Mouse (Mus musculus) C2C12 (cell line): ENCODE measurements at regions not wholly inside any gene's neighbourhood (a gene's known extent, or its start where the extent isn't known, plus 50 kb on each side); places are given as distances from the start of the nearest gene placed in this dataset.

ENCODE experiments used
- CTCF ChIP-seq: IDR thresholded peaks from one replicate; pipeline ENCODE4 v1.5.1; 2011; ENCODE audit not compliant: control insufficient read depth, insufficient read depth, insufficient read length
- FOSL1 ChIP-seq: IDR thresholded peaks from one replicate; pipeline ENCODE4 v1.8.0; 2011; ENCODE audit warnings: mild to moderate bottlenecking, low read length; ENCODE audit not compliant: poor library complexity, insufficient read depth, severe bottlenecking
- MAX ChIP-seq: IDR thresholded peaks from one replicate; pipeline ENCODE4 v1.6.1; 2011; ENCODE audit warnings: mild to moderate bottlenecking, control low read depth
- MYOD1 ChIP-seq: IDR thresholded peaks from one replicate; pipeline ENCODE4 v1.6.1; 2011; ENCODE audit warnings: low read depth; ENCODE audit not compliant: control insufficient read depth, insufficient read length
- MYOG ChIP-seq: IDR thresholded peaks from one replicate; pipeline ENCODE4 v1.6.1; 2011; ENCODE audit not compliant: control insufficient read depth, insufficient read length; ENCODE audit errors: extremely low read depth
- USF1 ChIP-seq: IDR thresholded peaks from one replicate; pipeline ENCODE4 v1.6.1; 2011; ENCODE audit warnings: low read depth, mild to moderate bottlenecking, control low read depth, moderate library complexity

DNA sequence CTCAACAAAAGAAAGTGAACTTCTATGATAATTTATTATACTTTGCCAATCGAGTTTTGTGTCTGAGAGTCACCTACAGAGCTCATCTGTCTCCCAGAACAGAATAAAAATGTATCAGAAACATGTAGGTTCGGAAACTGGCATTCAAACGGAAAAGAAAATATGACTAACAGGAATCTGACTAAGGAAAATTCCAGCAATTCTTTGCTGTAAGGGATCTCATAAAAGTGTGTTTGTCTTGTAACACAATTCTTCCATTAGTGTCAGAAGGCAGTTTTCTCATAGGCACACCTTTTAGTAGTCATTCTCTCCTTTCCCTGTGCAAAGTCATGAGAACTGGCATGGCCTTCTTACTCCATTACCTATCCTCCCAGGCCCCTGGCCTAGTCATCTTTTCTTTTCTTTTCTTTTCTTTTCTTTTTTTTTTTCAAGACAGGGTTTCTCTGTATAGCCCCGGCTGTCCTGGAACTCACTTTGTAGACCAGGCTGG is 3490.9 kb downstream of the 9330182O14Rik start:
- TF ChIP-seq CTCF: no peak
- no peak for TF ChIP-seq FOSL1
- no peak for TF ChIP-seq MYOD1
- TF ChIP-seq MYOG: no peak
- TF ChIP-seq MAX: no peak
- no peak for TF ChIP-seq USF1
